Mouse (Mus musculus) stomach, postnatal 0 days (tissue): ENCODE results near the gene Zfp652.

Source experiments
- CTCF ChIP-seq: IDR thresholded peaks from 2 replicates; pipeline ENCODE4 v1.5.1; 2016; ENCODE audit warnings: antibody characterized with exemption, low read depth, mild to moderate bottlenecking, moderate library complexity
- EP300 ChIP-seq: optimal IDR thresholded peaks from 2 replicates; pipeline ENCODE3; 2016; ENCODE audit warnings: antibody characterized with exemption

DNA sequence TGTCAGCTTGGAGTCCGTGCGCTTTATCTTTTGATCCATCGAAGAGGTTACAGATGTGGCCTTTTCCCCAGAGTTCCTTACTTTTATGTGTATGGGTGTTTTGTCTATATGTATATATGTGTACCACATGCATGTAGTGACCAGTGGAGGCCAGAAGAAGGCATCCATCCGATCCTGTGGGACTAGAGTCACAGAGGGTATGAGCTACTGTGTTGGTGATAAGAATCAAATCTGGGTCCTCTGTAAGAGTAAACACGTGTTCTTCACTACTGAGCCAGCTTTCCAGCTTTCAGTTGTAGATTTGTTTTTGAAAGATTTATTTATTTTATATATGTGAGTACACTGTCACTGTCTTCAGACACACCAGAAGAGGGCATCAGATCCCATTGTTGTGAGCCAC is 15.5 kb downstream of the Zfp652 start:
- no peak for TF ChIP-seq CTCF
- TF ChIP-seq EP300 = no peak
